Mouse (Mus musculus) right cerebral cortex, adult 2 months (tissue): ENCODE measurements around the gene Hoxb6.

ENCODE experiments used
- DNase-seq, 2 experiments: peaks; one replicate each; pipeline ENCODE4 v3.0.0; 2021 to 2022; ENCODE audit warnings: low spot score in 2 of 2

Gene Hoxb6

DNA sequence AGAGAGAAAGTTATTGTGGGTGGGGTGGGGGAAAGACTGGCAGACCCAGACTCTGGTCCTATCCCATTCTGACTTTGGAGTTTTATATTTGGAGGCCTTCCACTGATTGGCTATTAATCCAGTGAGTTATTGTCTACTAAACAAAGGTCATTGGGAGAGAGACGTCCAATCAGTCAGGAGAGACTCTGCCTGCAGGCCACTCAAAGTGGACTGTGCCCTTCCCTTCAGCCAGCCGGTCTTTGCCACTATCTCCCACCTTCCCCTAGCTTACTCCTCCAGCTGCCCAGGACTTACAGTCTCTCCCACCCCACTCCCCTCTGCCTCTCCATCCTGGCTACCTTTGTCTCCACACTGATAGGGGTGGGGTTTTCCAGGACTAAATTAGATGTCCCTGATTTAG is 44.3 kb downstream of the Hoxb6 start:
- DNase-seq: no peak

- no peak for DNase-seq
Measured at GRCm38 (mm10) chr11:96337026-96337425, 44.8 kb downstream of the Hoxb6 start.

DNA sequence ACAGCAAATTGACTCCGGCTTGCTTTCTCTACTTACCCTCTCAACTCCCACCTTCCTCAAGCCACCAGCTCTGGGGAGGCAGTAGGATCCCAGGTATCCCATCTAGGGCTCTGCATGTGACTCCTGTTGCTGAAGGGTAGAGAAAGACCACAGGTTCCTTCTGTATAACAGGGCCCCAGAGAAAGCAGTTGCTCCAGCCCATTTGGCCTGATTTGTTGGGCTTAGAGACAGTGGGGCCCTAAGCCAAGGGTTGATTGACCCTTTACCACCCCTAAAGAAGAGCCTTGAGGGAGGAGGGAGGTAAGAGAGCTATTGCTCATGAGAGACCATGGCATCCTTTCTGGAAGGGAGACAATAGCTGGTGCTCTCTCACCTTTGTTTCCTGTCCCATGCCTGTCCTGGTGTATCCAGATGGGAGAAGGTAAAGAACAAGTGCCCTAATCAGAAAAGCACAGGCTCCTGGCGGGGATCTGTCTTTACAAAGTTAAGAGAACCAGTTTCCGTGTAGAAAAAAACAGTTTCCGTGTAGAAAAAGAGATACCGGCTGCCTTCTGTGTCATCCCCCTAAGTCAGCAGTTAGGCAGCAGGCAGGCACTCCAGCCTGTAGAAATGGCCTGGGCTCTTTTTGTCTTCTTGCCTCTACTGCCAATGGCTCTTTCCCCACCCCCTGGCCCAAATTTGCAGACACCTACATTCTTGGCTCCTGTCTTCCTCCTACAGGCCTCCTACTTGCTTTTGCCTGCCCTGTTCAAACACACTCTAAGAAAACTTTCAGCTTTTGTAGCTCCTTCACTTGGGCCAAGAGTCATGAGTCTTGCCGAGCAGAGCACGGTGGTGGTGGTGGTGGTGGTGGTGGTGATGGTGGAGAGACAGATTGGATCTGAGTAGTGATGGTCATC is 46.9 kb downstream of the Hoxb6 start:
- no peak for DNase-seq

- DNase-seq: no peak
Measured at GRCm38 (mm10) chr11:96340698-96341365, 48.6 kb downstream of the Hoxb6 start.

DNA sequence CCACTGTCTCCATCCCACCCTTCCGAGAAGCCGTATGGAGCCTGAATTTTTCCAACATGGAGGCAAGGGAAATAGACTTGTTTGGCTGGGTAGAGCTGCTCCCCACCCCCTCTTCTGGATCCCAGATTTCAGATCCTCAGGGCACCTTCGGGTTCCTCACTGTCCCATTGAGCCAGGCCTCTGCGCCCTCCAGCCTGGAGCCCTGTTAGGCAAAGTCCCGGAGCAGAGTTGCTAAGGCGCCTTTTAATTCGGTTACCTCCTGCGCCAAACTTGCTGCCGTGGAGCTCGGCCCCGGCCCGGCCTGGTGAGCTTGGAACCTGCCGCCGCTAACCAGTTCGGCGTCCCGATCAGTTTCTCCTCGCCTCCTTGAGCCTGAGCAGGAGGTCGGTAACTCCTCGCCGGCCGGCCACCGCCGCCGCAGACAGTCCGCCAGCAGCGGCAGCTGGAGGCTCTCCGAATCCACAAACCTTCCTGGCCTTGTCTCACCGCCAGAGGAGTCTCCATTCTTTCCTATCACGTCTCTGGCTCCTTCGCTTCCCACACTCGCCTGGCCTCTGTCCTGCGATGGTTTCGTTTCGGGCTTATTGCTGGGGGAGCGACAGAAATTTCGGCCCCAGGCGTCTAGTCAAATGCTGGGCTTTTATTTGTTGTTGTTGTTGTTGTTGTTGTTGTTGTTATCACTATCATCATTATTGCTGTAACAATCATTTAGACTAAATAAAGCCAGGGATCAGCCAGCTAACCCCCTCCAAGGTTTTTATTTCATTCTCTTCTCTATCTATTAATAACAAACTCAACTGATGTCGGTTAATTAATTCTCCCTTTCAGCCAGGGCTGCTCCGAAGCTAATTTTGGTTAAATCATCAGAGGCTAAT is 49.7 kb downstream of the Hoxb6 start:
- no peak for DNase-seq

DNA sequence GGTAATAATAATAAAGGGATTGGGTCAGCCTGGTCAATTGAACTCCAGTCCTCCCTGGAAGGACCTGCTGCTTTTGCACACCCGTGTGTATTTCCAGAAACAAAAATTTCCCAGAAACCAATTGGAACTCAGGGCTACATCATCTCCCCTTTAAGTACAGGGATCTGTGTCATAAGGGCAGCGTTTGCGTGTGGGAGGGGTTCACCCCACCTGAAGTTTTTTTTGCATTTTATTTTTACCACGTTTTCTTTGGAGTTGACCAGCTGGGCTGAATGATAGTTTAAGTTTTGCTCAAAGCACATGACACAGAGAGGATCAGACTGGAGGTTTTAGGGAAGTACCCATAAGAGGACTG is 50.3 kb downstream of the Hoxb6 start:
- DNase-seq: no peak

DNA sequence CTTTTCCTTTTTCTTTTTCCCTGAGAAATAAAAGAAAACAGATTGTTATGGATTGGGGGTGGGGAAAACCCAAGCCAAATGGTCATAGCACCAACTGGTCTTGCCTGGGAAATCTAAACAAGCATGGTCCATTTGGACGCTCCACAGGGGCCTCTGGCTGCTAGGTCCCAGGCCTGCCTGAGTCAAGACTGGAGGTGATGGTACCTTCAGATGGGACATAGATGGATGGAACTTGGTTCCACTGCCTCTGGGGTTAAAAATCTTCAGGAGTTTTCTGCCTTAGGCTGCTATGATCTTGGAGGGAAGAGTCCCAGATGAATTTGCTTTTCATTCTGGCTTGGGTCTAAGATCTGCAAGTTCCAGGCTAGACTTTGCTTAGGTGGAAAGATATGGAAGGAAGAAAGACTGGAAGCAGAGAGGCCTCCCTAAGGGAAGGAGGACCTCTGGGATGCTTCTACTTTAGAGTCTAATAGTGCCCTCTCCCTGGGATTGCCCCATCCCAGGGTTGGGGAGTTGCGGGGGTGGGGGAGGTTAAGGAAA is 51.0 kb downstream of the Hoxb6 start:
- DNase-seq: no peak

DNA sequence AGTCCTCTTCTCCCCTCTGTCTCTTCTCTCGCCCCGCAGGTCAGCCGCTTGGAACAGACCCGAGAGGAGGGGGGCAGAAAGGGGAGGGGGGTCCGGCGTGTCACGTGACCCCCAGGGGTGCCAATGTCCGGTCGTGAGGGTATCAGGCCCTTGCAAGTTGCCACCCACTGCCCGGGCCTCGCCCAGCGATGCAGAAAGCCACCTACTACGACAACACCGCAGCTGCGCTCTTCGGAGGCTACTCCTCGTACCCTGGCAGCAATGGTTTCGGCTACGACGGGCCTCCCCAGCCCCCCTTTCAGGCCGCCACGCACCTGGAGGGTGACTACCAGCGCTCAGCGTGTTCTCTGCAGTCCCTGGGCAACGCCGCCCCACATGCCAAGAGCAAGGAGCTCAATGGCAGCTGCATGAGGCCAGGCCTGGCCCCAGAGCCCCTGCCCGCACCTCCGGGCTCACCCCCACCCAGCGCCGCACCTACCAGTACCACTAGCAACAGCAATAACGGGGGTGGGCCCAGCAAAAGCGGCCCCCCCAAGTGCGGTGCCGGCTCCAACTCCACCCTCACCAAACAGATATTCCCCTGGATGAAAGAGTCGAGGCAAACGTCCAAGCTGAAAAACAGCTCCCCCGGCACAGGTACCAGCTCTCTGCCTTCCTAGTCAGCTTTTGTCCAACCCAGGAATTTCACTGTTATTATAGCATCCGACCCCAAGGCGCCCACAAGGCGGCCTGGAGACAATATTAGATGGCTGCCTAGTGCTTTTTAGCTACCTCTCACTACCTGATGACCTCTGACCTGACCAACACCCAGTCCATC is 52.0 kb downstream of the Hoxb6 start:
- DNase-seq: no peak

DNA sequence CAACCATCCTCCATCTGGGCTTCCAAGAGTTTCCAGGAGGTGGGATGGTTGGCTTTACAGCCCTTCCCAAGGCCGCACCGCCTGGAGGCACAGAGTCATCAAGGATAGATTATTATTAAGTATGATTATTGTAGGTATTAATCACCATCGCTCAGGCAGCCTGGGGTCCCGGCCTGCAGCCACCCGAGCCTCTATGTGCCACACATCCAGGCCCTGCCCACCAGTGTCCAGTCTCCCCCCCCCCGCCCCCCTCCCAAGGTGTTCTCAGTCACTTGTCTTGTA is 52.5 kb downstream of the Hoxb6 start:
- no peak for DNase-seq

DNA sequence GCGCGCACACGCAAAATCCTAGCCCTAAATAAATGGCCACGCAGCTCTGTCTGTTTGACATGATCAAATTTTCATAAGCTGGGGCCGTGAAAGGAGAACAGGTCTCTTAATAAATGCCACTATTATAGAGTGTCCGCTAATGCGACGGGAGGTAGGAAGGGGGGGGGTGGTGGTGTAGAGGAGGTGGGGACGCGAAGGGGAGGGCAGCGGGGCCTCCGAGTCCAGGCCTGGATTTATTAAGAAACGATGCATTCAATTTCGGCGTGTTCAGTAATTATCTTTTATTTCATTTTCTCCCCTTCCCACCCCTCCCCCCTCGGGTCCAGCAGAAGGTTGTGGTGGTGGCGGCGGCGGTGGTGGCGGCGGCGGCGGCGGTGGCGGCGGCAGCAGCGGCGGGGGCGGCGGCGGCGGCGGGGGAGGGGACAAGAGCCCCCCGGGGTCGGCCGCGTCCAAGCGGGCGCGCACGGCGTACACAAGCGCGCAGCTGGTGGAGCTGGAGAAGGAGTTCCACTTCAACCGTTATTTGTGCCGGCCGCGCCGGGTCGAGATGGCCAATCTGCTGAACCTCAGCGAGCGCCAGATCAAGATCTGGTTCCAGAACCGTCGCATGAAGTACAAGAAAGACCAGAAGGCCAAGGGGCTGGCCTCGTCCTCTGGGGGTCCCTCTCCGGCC is 53.1 kb downstream of the Hoxb6 start:
- no peak for DNase-seq

DNA sequence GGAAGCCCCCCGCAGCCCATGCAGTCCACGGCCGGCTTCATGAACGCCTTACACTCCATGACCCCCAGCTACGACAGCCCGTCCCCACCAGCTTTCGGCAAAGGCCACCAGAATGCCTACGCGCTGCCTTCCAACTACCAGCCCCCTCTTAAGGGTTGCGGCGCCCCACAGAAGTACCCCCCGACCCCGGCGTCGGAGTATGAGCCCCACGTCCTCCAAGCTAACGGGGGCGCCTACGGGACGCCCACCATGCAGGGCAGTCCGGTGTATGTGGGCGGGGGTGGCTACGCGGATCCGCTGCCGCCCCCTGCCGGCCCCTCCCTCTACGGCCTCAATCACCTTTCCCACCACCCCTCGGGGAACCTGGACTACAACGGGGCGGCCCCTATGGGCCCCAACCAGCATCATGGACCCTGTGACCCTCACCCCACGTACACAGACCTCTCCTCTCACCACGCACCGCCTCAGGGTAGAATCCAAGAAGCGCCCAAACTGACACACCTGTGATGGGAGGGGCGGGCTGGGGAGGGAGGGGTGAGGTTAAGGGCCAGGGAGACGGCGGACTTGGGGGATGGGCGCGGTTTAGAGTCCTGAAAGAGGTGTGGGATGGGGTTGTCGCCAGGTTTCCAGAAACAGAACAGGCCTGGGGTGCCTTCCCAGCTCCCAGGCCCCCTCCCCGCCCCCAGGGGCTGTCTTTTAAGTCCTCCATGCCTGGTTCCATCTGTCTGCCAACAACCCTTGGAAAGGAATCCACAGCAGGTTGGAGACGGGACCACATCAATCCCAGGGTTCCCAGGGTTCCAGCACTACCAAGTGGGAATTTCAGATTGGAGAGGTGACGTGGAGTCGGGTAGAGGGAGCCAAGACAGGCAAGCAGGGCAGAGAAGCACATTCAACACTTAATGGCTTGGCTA is 53.9 kb downstream of the Hoxb6 start:
- DNase-seq: no peak

- DNase-seq: no peak
Measured at GRCm38 (mm10) chr11:96346916-96347520, 54.7 kb downstream of the Hoxb6 start.

DNA sequence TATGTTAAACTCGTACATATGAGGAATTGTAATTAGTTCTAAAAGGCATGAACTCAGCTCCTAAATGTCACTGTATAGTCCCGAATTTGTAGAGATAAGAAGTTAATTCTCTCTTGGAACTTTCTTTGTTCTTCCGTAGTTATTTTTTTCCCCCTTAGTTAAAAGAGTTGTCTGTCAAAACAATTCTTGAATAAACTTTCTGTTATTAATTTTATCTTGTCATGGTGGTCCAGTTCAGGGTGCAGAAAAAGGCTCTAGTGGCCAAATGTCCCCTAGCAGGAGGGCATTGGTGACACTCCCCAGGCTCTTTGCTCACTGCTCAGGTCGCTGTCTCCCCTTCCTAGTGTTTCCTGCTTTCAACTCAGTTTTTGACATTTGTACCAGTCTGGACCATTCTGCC is 55.4 kb downstream of the Hoxb6 start:
- no peak for DNase-seq

DNA sequence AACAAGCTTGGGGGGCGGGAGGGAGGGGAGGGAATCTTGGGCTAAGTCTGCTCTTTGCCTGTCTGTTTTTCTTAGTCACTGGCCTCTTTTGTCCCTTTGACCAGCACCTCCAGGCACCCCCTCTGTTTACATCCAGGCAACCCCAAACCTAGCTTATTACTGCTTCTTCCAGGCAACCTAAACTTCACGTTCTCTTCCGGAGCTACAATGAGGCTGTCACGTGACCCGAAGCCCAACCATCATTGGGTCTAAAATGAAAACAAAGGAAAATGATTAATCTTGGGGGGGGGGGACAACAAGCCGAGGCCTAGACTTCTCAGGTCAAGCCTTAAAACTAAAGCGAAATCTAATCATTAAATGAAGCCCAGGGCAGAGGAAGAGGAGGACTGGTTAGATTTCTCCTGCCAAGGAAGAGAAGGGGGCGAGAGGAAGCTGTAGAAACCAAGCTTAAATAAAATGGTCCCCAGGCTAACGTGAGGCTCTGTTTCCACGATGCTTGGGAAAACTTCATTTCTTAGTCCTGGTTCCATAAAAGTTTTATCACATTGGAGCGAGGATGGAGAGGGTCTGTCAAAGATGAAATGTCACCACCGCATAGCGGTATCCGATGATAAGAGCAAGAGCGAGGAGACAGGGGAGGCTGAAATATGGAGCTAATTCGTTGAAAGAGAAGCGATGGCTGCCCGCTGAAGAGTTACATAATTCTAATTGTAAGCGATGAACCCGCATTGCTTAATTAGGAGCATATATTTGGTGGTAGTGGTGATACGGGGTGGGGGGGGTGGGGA is 56.1 kb downstream of the Hoxb6 start:
- no peak for DNase-seq

GRCm38 (mm10) chr11:96348988-96349387 is 56.7 kb downstream of the Hoxb6 start:
- DNase-seq: no peak

DNA sequence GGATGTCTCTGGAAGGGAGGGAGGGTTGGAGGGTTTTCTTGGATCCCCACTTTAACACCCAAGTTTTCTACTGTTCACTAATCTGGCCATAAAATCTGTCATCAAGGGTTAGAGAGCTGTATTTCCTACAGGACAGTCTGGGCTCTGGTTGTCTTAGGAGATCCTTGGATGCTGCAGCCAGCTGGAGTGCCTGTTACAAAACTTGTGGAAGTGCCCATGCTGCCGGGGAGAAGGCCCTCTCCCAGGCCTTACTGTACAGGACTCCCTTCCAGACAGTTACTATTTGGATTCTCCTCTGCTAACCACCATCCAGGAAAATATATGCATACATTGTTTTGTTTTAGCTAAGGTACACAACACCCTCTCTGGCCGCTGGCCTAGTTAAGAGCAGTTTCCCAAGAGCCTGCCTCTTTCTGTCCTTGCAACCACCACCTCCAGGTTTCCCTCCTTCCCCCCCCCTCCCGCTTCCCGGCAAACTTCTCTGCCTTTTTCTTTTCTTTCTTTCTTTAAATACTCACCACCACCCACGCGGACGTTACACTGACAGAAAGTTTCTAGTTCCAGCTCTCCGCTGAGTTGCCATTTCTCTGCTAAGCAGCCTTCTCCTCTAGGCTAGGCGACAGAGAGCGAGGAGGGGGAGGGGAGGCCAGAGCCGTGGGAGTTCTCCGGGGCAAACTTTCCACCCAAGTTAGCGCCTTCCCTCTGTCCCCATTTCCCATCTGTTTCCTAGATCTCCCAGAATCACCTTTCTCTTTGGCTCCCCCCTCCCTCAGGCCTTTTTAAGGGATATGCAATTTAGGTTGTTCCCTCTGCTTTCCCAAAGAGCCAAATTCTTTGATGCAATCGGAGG is 57.4 kb downstream of the Hoxb6 start:
- DNase-seq: no peak

DNA sequence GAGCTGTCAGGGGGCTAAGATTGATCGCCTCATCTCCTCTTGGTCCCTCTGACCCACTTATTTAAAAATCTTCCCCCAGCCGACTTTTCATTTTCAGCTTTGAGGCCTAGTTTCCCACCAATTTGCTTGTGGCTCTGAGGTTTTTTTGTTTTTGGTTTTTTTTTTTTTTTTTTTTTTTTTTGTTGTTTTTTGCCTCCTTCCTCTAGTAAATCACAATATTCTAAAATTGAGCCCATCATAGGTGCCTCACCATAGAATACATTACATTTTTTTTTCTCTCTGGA is 58.0 kb downstream of the Hoxb6 start, which contains the start of gene Hoxb2:
Hoxb2 (plus strand) TSS at position 185 of the 284 bp plus-strand sequence.
- no peak for DNase-seq

DNA sequence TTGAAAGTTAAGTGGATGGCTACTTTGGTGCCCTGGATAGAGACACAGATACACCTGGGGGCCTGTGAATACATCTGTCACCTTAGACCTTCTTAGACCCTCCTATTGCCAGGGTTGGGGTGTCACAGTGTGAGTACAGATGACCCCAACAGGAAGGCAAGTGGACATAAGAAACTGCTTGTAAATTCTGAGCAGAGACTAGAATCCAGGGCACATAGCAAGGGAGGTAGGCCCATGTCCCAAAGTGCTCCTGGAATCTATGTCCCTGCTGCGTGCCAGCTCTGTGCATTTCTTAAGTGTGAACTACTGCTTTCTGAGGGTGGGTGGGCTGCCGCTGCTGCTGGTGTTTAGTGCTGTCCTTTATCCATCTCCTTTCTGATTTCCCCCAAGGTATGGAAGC is 58.5 kb downstream of the Hoxb6 start:
- DNase-seq: no peak
